In genomic region chr6:87804886-87805285, GRCm38 (mm10) we compare ENCODE assay signal across 19 mouse cellular contexts. TPM values are rescaled to one million over a fixed set of nuclear protein-coding genes. Genes with fewer than 3 reads are reported as not detected.
"Had no signal": no experiment of that assay in that cellular context is flagged by ENCODE, and none has a peak within 500 bp of the region (broad histone marks: within the 10 kb centered on the region; RNA-seq: fewer than 3 reads in every experiment).

No protein-coding gene starts in this region.

- DNase-seq: kidney, adult 18-20 months; kidney, postnatal 25 days; lung, embryonic 14.5 days; retina, postnatal 1 day; right cerebral cortex, postnatal 25 days; spleen, adult 18-20 months; thymus, postnatal 25 days had no signal

- H3K36me3 ChIP-seq: stomach, embryonic 15.5 days had no signal

- H3K4me2 ChIP-seq: lung, embryonic 14.5 days; midbrain, embryonic 13.5 days; neural tube, embryonic 13.5 days; stomach, embryonic 15.5 days had no signal

- H3K27me3 ChIP-seq: megakaryocyte, embryonic 14.5 days; midbrain, embryonic 13.5 days; neural tube, embryonic 13.5 days; stomach, embryonic 15.5 days had no signal

- H3K4me3 ChIP-seq: layer of hippocampus, adult 2 months; megakaryocyte, embryonic 14.5 days; midbrain, embryonic 10.5 days; midbrain, embryonic 13.5 days; myocyte; neural tube, embryonic 13.5 days; stomach, embryonic 15.5 days had no signal

- ATAC-seq: inflammation-experienced regulatory T-cells, adult 6 months; intestine, embryonic 16.5 days; lung, postnatal 0 days; midbrain, embryonic 13.5 days; midbrain, embryonic 16.5 days had no signal

- H3K9ac ChIP-seq: lung, embryonic 14.5 days; midbrain, embryonic 13.5 days; neural tube, embryonic 13.5 days; stomach, embryonic 15.5 days had no signal

- H3K9me3 ChIP-seq: megakaryocyte, embryonic 14.5 days; midbrain, embryonic 10.5 days; midbrain, embryonic 13.5 days; neural tube, embryonic 13.5 days; stomach, embryonic 15.5 days had no signal

- H3K27ac ChIP-seq: kidney, postnatal 0 days; layer of hippocampus, adult 2 months; midbrain, embryonic 10.5 days; midbrain, embryonic 13.5 days; neural tube, embryonic 13.5 days; stomach, embryonic 15.5 days had no signal

RNA-seq across cellular contexts. Expression of gene Gp9, which starts 27.0 kb away (rescaled TPM):
- polyA plus RNA-seq: myocyte had no signal
